Mouse (Mus musculus): ENCODE measurements around the gene Pak2.

The Pak2 gene

DNA sequence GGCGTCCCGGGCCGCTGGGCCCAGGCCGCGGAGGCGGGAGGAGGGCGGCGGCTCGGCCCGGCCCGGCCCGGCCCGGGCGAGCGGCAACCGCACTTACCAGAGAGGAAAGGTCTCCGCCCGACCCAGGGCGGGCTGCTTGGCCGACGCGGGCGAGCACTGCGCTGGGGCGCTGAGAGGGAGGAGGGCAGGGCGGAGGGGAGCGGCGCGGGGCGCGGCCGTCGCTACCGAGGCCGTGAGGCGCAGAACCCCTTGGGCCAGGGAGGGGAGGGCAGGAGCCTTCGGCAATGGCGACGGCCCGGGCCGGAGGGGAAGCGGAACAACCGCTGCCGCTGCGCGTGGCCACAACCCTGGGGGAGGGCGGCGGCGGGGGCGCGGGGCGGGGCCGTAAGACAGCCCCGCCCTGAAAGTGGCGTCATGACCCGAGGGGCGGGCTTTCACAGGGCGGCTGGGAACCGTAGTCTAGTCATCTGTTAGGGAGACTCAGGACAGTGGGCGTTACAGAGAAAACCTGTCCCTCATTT lies at the start of gene Pak2:
TSS of gene Pak2 (minus strand) at position 352 of the 521 bp plus-strand sequence.
- in situ Hi-C loops (cut with MboI) = no loop called here

- in situ Hi-C loops (cut with MboI) = no loop called here
Measured at GRCm38 (mm10) chr16:32127046-32127445, 47.9 kb upstream of the Pak2 start.

- in situ Hi-C loops (cut with MboI) = no loop called here
Measured at GRCm38 (mm10) chr16:32125364-32125763, 46.2 kb upstream of the Pak2 start.

GRCm38 (mm10) chr16:32124444-32125335 lies 45.5 kb upstream of the Pak2 start:
- in situ Hi-C loops (cut with MboI) = no loop called here

- in situ Hi-C loops (cut with MboI) = no loop called here
Measured at GRCm38 (mm10) chr16:32124020-32124419, 44.9 kb upstream of the Pak2 start.

DNA sequence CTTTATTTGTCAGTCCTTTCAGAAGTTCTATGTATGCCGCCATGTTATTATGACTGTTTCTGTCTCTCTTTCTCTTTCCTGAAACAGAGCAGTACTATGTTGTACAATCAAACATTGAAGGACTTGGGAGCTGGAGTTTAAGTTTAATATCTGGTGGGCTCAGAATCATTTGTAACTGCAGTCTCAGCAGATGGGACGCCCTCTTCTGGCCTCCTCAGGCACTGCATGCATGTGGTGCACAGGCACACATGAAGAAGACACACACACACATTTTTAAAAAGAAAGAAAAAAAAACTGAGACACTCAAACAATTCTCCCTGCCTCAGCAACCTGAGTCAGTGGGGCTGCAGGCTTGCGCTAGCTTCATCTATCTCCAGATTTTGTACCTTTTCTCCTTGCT lies 41.3 kb upstream of the Pak2 start:
- in situ Hi-C loops (cut with MboI) = no loop called here

- in situ Hi-C loops (cut with MboI) = no loop called here
Measured at GRCm38 (mm10) chr16:32116186-32116585, 37.0 kb upstream of the Pak2 start.

- in situ Hi-C loops (cut with MboI) = no loop called here
Measured at GRCm38 (mm10) chr16:32115781-32116180, 36.6 kb upstream of the Pak2 start.

DNA sequence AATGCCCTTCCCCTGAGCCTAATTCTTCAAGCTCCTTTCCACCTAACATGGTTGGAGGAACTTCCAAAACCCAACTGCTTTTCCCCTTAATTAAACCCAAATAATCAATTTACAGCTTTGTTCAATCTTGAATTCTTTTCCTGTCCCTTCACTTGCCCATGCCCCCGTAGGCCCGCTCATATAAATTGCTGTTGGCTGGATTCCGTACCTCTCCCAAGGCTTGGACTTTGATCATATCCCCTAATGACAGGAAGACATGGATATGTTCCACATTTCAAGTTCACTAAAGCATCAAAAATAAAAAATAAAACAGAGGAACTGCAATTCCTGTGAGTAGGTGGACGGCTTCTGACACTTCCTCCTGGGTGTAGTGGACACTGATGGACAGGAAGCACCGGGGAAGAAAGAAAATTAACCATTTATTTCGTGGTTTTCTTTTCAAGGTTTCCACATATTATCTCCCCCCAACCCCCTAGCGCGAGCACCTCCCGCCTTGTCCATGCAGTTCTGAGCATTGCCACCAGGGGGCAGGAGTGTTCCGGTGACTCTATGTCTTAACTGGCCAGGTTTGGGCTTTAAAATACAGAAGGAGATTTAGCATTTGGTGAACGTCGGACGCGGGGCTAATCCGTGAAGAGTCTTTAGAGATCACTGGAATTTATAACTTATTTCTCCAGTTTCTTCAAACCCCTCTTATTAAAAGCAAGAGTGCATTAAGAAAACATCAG lies 36.0 kb upstream of the Pak2 start:
- in situ Hi-C loops (cut with MboI) = loop anchor here (5.0 kb wide), 1 partner anchor 87 kb away; no protein-coding TSS in a partner anchor

DNA sequence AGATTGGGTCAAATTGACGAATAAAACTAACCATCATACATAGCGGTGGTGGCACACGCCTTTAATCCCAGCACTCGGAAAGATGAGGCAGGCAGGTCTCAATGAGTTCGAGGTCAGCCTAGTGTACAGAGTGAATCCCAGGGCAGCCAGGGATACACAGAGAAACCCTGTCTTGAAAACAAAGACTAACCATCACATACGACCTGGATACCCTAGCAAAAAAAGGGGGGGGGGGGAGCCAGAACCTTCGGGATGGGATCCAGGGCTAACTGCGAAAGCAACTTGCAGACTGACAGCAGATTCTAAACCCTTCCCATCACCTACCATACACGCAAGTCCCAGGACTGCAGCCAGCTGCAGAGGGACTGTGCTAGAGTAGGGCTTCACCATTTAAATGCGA lies 35.3 kb upstream of the Pak2 start:
- in situ Hi-C loops (cut with MboI) = loop anchor here (5.0 kb wide), 1 partner anchor 88 kb away; no protein-coding TSS in a partner anchor

- in situ Hi-C loops (cut with MboI) = loop anchor here (5.0 kb wide), 1 partner anchor 89 kb away; no protein-coding TSS in a partner anchor
Measured at GRCm38 (mm10) chr16:32113541-32114218, 34.5 kb upstream of the Pak2 start.

DNA sequence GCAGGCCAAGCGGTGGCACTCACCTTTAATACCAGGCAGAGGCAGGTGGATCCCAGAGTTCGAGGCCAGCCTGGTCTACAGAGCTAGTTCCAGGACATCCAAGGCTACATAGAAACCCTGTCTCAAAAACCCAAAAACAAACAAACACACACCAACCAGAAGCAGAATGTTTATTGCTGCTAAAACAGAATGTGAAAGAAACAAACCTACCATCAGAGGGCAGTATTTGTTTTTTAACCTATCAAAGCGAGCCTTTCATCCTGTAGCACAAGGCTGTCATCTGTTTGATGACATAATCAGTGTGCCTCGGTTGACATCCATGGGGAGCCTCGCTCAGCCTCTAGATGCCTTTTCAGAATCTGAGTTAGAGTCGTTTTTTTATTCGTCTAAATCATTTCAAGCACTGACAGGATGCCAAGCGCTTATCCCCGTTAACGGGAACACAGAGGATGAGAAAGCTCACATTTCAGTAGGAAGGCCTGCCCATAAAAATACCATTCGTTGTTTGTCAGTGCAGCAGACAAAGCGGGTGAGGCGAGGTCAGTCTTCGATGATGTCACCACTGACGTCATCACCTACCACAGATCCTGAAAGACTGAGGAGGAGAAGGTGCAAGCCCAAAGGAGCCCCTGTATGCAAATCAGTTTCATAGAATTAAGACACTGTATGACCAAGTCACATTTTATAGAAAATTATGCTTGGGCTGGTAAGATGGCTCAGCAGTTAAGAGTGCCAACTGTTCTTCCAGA lies 32.0 kb upstream of the Pak2 start:
- in situ Hi-C loops (cut with MboI) = loop anchor here (5.0 kb wide), 1 partner anchor 91 kb away; no protein-coding TSS in a partner anchor

DNA sequence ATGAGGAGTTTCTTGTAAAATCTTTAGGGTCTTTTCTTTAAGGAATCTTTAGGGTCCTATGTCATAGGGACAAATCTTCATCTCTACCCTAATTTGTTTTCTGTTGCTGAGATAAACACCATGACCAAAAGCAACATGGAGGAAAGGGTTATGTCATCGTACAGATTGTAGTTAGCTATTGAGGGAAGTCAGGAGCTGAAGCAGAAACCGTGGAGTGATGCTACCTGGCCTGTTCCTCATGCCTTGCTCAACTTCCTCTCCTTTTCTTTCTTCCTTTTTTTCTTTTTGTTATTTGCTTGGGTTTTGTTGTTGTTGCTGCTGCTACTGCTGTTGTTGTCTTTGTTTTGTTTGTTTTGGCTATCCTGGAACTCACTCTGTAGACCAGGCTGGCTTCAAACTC lies 29.4 kb upstream of the Pak2 start:
- in situ Hi-C loops (cut with MboI) = no loop called here

- in situ Hi-C loops (cut with MboI) = no loop called here
Measured at GRCm38 (mm10) chr16:32108170-32108569, 29.0 kb upstream of the Pak2 start.

GRCm38 (mm10) chr16:32107342-32108045 lies 28.4 kb upstream of the Pak2 start:
- in situ Hi-C loops (cut with MboI) = no loop called here

GRCm38 (mm10) chr16:32105698-32106097 lies 26.6 kb upstream of the Pak2 start:
- in situ Hi-C loops (cut with MboI) = no loop called here

DNA sequence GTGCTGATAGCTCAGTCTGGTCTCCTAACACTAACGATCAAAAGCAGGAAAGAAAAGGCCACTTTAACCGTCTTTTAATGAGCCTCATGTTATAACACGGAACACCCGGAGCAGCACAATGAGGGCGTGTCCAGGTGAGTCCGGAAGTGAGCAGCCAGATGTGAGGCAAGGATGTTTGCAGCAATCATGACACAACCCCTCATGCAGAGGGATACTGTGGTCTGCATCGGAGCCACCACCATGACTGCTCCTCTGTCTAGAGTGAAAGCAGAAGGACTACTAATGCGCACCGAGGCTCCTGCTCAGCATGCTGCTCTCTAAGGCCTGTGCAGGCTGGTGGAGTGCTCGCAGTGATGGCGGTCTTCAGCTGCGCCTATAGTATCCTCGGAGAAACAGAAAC lies 23.2 kb upstream of the Pak2 start:
- in situ Hi-C loops (cut with MboI) = no loop called here

- in situ Hi-C loops (cut with MboI) = no loop called here
Measured at GRCm38 (mm10) chr16:32099638-32100150, 20.6 kb upstream of the Pak2 start, which contains the start of the genes Pigx and Cep19. TSS of gene Pigx (minus strand) at chr16:32099740. TSS of gene Cep19 (plus strand) at chr16:32099800.

GRCm38 (mm10) chr16:32098897-32099637 lies 19.9 kb upstream of the Pak2 start:
- in situ Hi-C loops (cut with MboI) = no loop called here
